Mouse (Mus musculus): ENCODE measurements at regions not wholly inside any gene's neighbourhood (a gene's known extent, or its start where the extent isn't known, plus 50 kb on each side); places are given as distances from the start of the nearest gene placed in this dataset.
A peak's percentile ranks its signal among the peaks of the same experiment; 100 is the strongest.

DNA sequence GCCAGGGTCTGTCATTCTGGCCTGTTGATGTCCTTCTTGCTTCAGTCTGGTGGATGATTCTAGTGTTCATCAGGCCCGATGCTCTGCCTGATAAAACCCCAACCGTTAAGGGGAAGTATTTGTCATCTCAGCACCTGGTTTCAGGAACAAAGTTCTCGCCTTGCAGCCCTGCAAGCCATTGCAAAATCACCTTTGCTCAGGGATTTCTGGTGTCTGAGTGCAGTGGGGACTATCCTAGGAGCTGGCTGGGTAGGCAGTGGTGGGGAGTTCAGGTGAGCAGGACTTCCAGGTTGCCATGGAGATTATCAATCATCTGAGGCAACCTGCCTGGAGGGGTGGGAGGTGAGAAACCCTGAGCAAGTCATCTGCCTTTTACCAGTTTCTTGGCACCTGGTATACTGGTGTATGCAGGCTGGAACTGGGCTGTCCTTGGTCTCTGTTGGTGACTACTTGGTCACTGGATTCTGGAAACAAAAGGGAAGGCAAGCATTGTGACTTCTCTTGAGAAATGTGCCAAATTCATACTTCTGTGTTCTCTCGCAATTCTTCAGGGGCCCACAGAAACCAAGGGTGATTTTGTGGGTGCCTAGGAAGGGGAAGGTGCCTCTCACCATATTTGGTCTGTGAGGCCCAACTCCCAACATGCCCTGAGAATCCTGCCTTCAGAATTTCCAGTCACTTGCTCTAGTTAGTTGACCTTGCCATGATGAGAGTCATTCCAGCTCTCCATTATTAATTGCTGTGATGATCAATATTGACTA is 154.7 kb upstream of the Id2 start:
- no peak overlapping the region for H3K4me3 ChIP-seq (ENCODE audit: low read depth, low read length)
- no peak for ATAC-seq
- 0 out of 2 replicates have a peak, but pooled peaks cover 7% of the 10 kb centered on the region for H3K9me3 ChIP-seq (ENCODE audit: low read length)
- H3K36me3 ChIP-seq (ENCODE audit: insufficient read depth), result no peaks in the 10 kb centered on the region
- no peak overlapping the region for H3K27ac ChIP-seq (ENCODE audit: low read depth, low read length)
- no peak for TF ChIP-seq CTCF (IDR thresholded peaks at IDR 0.05; ENCODE audit: low read depth)
- no peaks in the 10 kb centered on the region; the same call in 1 of the 2 replicates for H3K4me1 ChIP-seq (ENCODE audit: insufficient read depth)
- DNase-seq, result no peak
- no peak overlapping the region for H3K9ac ChIP-seq
- 91% methylated on average over 4 of the region's 4 CpGs for WGBS
- H3K27me3 ChIP-seq (ENCODE audit: insufficient read depth, low read length), result no peaks in the 10 kb centered on the region
- H3K4me2 ChIP-seq (ENCODE audit: low read depth), result no peak overlapping the region

- H3K27me3 ChIP-seq (ENCODE audit: insufficient read depth, low read length), result no peaks in the 10 kb centered on the region
- WGBS, result 16% methylated on average over 3 of the region's 3 CpGs
- ATAC-seq (no peak), DNase-seq (no peak)
- H3K27ac ChIP-seq (ENCODE audit: low read depth, low read length), result no peak overlapping the region
- no peak overlapping the region for H3K4me2 ChIP-seq (ENCODE audit: low read depth)
- no peak for TF ChIP-seq CTCF (IDR thresholded peaks at IDR 0.05; ENCODE audit: low read depth)
- no peak overlapping the region for H3K9ac ChIP-seq
- no peak overlapping the region for H3K4me3 ChIP-seq (ENCODE audit: low read depth, low read length)
- H3K36me3 ChIP-seq (ENCODE audit: insufficient read depth), result no peaks in the 10 kb centered on the region
- 0 out of 2 replicates have a peak, but pooled peaks cover 7% of the 10 kb centered on the region for H3K9me3 ChIP-seq (ENCODE audit: low read length)
- no peaks in the 10 kb centered on the region; the same call in 1 of the 2 replicates for H3K4me1 ChIP-seq (ENCODE audit: insufficient read depth)
These were observed 153.9 kb upstream of the Id2 start for GRCm38 (mm10) chr12:25250881-25251280.

GRCm38 (mm10) chr12:25248681-25249366 is 151.9 kb upstream of the Id2 start:
- Histone ChIP-seq H3K9me3 (ENCODE audit: low read length) (0 out of 2 replicates have a peak, but pooled peaks cover 7% of the 10 kb centered on the region), H3K4me2 (ENCODE audit: low read depth) (no peak overlapping the region), H3K27me3 (ENCODE audit: insufficient read depth, low read length) (no peaks in the 10 kb centered on the region), H3K9ac (no peak overlapping the region), H3K4me1 (ENCODE audit: insufficient read depth) (no peaks in the 10 kb centered on the region; the same call in 1 of the 2 replicates), H3K36me3 (ENCODE audit: insufficient read depth) (no peaks in the 10 kb centered on the region), H3K27ac (ENCODE audit: low read depth, low read length) (no peak overlapping the region), H3K4me3 (ENCODE audit: low read depth, low read length) (no peak overlapping the region)
- ATAC-seq, result no peak
- 54% methylated on average over 13 of the region's 13 CpGs for WGBS
- no peak for TF ChIP-seq CTCF (IDR thresholded peaks at IDR 0.05; ENCODE audit: low read depth)
- no peak for DNase-seq

- Histone ChIP-seq H3K4me3 (ENCODE audit: low read depth, low read length) (no peak overlapping the region), H3K9ac (no peak overlapping the region), H3K4me2 (ENCODE audit: low read depth) (no peak overlapping the region), H3K36me3 (ENCODE audit: insufficient read depth) (no peaks in the 10 kb centered on the region), H3K27ac (ENCODE audit: low read depth, low read length) (no peak overlapping the region), H3K27me3 (ENCODE audit: insufficient read depth, low read length) (no peaks in the 10 kb centered on the region), H3K9me3 (ENCODE audit: low read length) (no peaks in the 10 kb centered on the region), H3K4me1 (ENCODE audit: insufficient read depth) (no peaks in the 10 kb centered on the region; the same call in 1 of the 2 replicates)
- WGBS, result 67% methylated on average over 7 of the region's 7 CpGs
- no peak; the same call in 1 of the 2 replicates for ATAC-seq
- TF ChIP-seq CTCF (IDR thresholded peaks at IDR 0.05; ENCODE audit: low read depth), result no peak
- no peak for DNase-seq
These were observed 149.6 kb upstream of the Id2 start for GRCm38 (mm10) chr12:25246566-25246965.

DNA sequence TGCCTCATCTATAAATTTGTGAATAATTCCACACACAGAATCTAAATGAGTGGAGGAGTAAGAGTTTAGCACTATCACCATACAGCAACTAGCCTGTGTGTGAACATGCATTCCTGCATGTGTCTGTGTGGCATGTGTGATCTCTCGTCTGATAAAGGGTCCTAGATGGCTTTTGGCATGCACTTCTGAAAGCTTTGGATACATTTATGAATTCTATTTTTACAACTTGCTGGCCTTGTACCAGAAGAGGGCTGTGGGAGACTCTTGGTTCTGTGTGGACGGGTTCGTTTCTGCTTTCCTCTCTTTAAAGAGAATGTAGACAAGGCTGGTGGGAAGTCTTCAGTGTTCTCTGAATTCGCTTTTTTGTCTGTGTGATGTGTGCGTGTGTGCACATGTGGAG is 148.7 kb upstream of the Id2 start:
- H3K27ac ChIP-seq (ENCODE audit: low read depth, low read length), result no peak overlapping the region
- ATAC-seq (no peak), DNase-seq (no peak)
- no peak overlapping the region for H3K4me3 ChIP-seq (ENCODE audit: low read depth, low read length)
- no peaks in the 10 kb centered on the region for H3K27me3 ChIP-seq (ENCODE audit: insufficient read depth, low read length)
- H3K4me1 ChIP-seq (ENCODE audit: insufficient read depth), result no peaks in the 10 kb centered on the region; the same call in 1 of the 2 replicates
- H3K9ac ChIP-seq, result no peak overlapping the region
- H3K36me3 ChIP-seq (ENCODE audit: insufficient read depth), result no peaks in the 10 kb centered on the region
- 67% methylated on average over 5 of the region's 5 CpGs for WGBS
- no peaks in the 10 kb centered on the region for H3K9me3 ChIP-seq (ENCODE audit: low read length)
- TF ChIP-seq CTCF (IDR thresholded peaks at IDR 0.05; ENCODE audit: low read depth), result no peak
- H3K4me2 ChIP-seq (ENCODE audit: low read depth), result no peak overlapping the region

DNA sequence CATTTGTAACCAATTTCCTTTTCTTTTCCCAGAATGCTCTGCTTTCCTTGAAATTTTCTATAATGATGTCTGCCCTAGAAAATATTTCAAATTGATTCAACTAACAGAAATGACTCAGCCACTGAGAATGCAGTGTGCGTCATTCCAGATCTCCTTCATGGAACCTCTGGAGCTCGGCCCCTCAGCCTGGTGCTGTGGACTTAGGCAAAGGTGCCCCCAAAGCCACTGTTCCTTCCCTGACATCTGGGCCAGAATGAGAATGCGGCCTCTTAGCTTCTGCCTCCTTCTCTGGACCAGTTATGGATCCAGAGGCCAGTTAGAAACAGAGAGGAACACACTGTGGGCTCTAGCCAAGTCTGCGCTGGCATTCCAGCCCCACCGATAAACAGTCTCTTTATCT is 148.3 kb upstream of the Id2 start:
- no peak for DNase-seq
- Histone ChIP-seq H3K4me2 (ENCODE audit: low read depth) (no peak overlapping the region), H3K9ac (no peak overlapping the region), H3K4me1 (ENCODE audit: insufficient read depth) (no peaks in the 10 kb centered on the region; the same call in 1 of the 2 replicates), H3K4me3 (ENCODE audit: low read depth, low read length) (no peak overlapping the region), H3K27ac (ENCODE audit: low read depth, low read length) (no peak overlapping the region), H3K36me3 (ENCODE audit: insufficient read depth) (no peaks in the 10 kb centered on the region), H3K27me3 (ENCODE audit: insufficient read depth, low read length) (no peaks in the 10 kb centered on the region), H3K9me3 (ENCODE audit: low read length) (no peaks in the 10 kb centered on the region)
- no peak for ATAC-seq
- 85% methylated on average over 5 of the region's 5 CpGs for WGBS
- TF ChIP-seq CTCF (IDR thresholded peaks at IDR 0.05; ENCODE audit: low read depth), result no peak

- no peak for DNase-seq
- Histone ChIP-seq H3K27ac (ENCODE audit: low read depth, low read length) (no peak overlapping the region), H3K4me1 (ENCODE audit: insufficient read depth) (no peaks in the 10 kb centered on the region; the same call in 1 of the 2 replicates), H3K4me3 (ENCODE audit: low read depth, low read length) (no peak overlapping the region), H3K9me3 (ENCODE audit: low read length) (no peaks in the 10 kb centered on the region), H3K4me2 (ENCODE audit: low read depth) (no peak overlapping the region), H3K27me3 (ENCODE audit: insufficient read depth, low read length) (no peaks in the 10 kb centered on the region), H3K9ac (no peak overlapping the region), H3K36me3 (ENCODE audit: insufficient read depth) (no peaks in the 10 kb centered on the region)
- TF ChIP-seq CTCF (IDR thresholded peaks at IDR 0.05; ENCODE audit: low read depth), result no peak
- ATAC-seq, result peak; percentile 73
- WGBS, result 23% methylated on average over 1 of the region's 1 CpGs
These were observed 147.7 kb upstream of the Id2 start for GRCm38 (mm10) chr12:25244666-25245065.

All from forebrain, postnatal 0 days (tissue).